Mouse (Mus musculus): Measurements from ENCODE around the gene Mansc4. TPM values are rescaled to one million over a fixed set of nuclear protein-coding genes. Genes with fewer than 3 reads are reported as not detected.

Gene Mansc4
- polyA plus RNA-seq, 1 experiment from 2014 or later, result 2.3 TPM

GRCm38 (mm10) chr6:147099458-147100277 lies 12.8 kb upstream of the Mansc4 start:
- H3K9me3 ChIP-seq (ENCODE audit: control insufficient read depth, low read length), result no peaks in the 10 kb centered on the region
- no peak overlapping the region for H3K9ac ChIP-seq (ENCODE audit: low read depth, low read length)
- no peaks in the 10 kb centered on the region for H3K27me3 ChIP-seq (replicated peaks; ENCODE audit: control insufficient read depth, insufficient read depth, low read length)
- peaks cover 18% of the 10 kb centered on the region for H3K4me1 ChIP-seq (ENCODE audit: control insufficient read depth, insufficient read depth, low read length)
- peaks cover 4% of the 10 kb centered on the region; the same call in 1 of the 2 replicates for H3K36me3 ChIP-seq (ENCODE audit: control insufficient read depth, insufficient read depth, low read length)
- H3K4me2 ChIP-seq (ENCODE audit: low read depth, low read length), result no peak overlapping the region
- H3K27ac ChIP-seq (ENCODE audit: low read length), result no peak overlapping the region
- 53% methylated on average over 19 of the region's 19 CpGs for WGBS
- ATAC-seq, result peak; percentile 78
- H3K4me3 ChIP-seq (ENCODE audit: low read length), result no peak overlapping the region

DNA sequence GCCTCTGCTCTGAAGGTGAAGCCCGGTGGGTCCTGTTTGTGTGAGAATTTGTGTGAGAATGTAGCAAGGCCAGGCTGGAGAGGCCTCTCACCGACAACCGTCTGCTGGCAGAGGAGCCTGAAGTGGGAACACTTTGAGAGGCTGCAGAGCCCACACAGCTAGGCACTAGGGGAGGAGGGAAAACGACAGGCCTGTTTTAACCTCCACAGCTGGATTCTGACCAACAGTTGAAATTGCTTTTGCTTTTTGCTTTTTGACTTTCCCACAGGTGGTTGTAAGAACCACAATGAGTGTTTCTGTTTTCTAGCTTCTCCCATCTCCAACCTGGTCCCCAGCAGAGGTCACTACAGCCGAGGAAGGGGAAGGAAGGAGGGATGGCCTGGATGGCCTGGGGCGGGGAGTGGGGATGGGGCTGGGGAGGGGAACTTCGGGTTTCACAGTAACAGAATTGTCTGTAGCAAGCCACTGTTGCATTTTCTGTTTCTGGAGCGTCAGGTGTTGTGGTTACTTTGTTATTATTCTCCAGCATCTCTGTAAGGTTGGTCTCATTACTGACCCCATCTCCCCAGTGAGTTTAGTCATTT lies 10.6 kb upstream of the Mansc4 start:
- no peak for ATAC-seq
- no peak overlapping the region for H3K4me2 ChIP-seq (ENCODE audit: low read depth, low read length)
- no peak overlapping the region for H3K27ac ChIP-seq (ENCODE audit: low read length)
- H3K9me3 ChIP-seq (ENCODE audit: control insufficient read depth, low read length), result no peaks in the 10 kb centered on the region
- H3K4me1 ChIP-seq (ENCODE audit: control insufficient read depth, insufficient read depth, low read length), result peaks cover 25% of the 10 kb centered on the region
- 0 out of 2 replicates have a peak, but pooled peaks cover 2% of the 10 kb centered on the region for H3K36me3 ChIP-seq (ENCODE audit: control insufficient read depth, insufficient read depth, low read length)
- H3K9ac ChIP-seq (ENCODE audit: low read depth, low read length), result no peak overlapping the region
- H3K27me3 ChIP-seq (replicated peaks; ENCODE audit: control insufficient read depth, insufficient read depth, low read length), result no peaks in the 10 kb centered on the region
- no peak overlapping the region for H3K4me3 ChIP-seq (ENCODE audit: low read length)
- 58% methylated on average over 8 of the region's 8 CpGs for whole genome bisulfite sequencing

GRCm38 (mm10) chr6:147096934-147097333 lies 10.1 kb upstream of the Mansc4 start:
- no peaks in the 10 kb centered on the region for H3K27me3 ChIP-seq (replicated peaks; ENCODE audit: control insufficient read depth, insufficient read depth, low read length)
- peaks cover 28% of the 10 kb centered on the region for H3K4me1 ChIP-seq (ENCODE audit: control insufficient read depth, insufficient read depth, low read length)
- H3K27ac ChIP-seq (ENCODE audit: low read length), result no peak overlapping the region
- no peak overlapping the region for H3K4me2 ChIP-seq (ENCODE audit: low read depth, low read length)
- H3K4me3 ChIP-seq (ENCODE audit: low read length), result no peak overlapping the region
- H3K9ac ChIP-seq (ENCODE audit: low read depth, low read length), result no peak overlapping the region
- 0 out of 2 replicates have a peak, but pooled peaks cover 2% of the 10 kb centered on the region for H3K36me3 ChIP-seq (ENCODE audit: control insufficient read depth, insufficient read depth, low read length)
- H3K9me3 ChIP-seq (ENCODE audit: control insufficient read depth, low read length), result no peaks in the 10 kb centered on the region
- no peak for ATAC-seq
- 73% methylated on average over 3 of the region's 3 CpGs for WGBS

DNA sequence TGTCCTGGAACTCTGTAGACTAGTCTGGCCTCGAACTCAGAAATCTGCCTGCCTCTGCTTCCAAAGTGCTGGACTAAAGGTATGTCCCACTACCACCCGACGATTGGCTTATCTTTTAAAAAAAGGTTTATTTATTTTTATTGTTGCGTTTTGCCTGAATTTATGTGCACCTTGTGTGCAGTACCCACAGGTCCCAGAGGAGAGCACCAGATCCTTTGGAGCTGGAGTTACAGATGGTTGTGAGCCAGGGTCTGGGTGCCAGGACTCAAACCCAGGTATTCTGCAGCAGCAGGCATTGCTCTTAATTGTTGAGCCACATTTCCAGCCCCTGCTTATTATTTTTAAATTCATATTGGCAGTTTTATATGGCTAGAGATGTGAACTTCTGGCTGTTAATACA lies 9.3 kb upstream of the Mansc4 start:
- Histone ChIP-seq H3K27ac (ENCODE audit: low read length) (no peak overlapping the region), H3K4me3 (ENCODE audit: low read length) (no peak overlapping the region), H3K27me3 (replicated peaks; ENCODE audit: control insufficient read depth, insufficient read depth, low read length) (no peaks in the 10 kb centered on the region), H3K9ac (ENCODE audit: low read depth, low read length) (no peak overlapping the region), H3K4me2 (ENCODE audit: low read depth, low read length) (no peak overlapping the region), H3K4me1 (ENCODE audit: control insufficient read depth, insufficient read depth, low read length) (peaks cover 28% of the 10 kb centered on the region), H3K36me3 (ENCODE audit: control insufficient read depth, insufficient read depth, low read length) (0 out of 2 replicates have a peak, but pooled peaks cover 2% of the 10 kb centered on the region), H3K9me3 (ENCODE audit: control insufficient read depth, low read length) (no peaks in the 10 kb centered on the region)
- ATAC-seq, result no peak
- WGBS, result 91% methylated on average over 4 of the region's 4 CpGs

- H3K4me1 ChIP-seq (ENCODE audit: control insufficient read depth, insufficient read depth, low read length), result peaks cover 28% of the 10 kb centered on the region
- no peaks in the 10 kb centered on the region for H3K27me3 ChIP-seq (replicated peaks; ENCODE audit: control insufficient read depth, insufficient read depth, low read length)
- ATAC-seq, result no peak
- 83% methylated on average over 7 of the region's 7 CpGs for WGBS
- no peak overlapping the region for H3K9ac ChIP-seq (ENCODE audit: low read depth, low read length)
- H3K9me3 ChIP-seq (ENCODE audit: control insufficient read depth, low read length), result no peaks in the 10 kb centered on the region
- H3K27ac ChIP-seq (ENCODE audit: low read length), result no peak overlapping the region
- H3K4me2 ChIP-seq (ENCODE audit: low read depth, low read length), result no peak overlapping the region
- no peak overlapping the region for H3K4me3 ChIP-seq (ENCODE audit: low read length)
- H3K36me3 ChIP-seq (ENCODE audit: control insufficient read depth, insufficient read depth, low read length), result 0 out of 2 replicates have a peak, but pooled peaks cover 2% of the 10 kb centered on the region
Measured at GRCm38 (mm10) chr6:147094771-147095170, 7.9 kb upstream of the Mansc4 start.

DNA sequence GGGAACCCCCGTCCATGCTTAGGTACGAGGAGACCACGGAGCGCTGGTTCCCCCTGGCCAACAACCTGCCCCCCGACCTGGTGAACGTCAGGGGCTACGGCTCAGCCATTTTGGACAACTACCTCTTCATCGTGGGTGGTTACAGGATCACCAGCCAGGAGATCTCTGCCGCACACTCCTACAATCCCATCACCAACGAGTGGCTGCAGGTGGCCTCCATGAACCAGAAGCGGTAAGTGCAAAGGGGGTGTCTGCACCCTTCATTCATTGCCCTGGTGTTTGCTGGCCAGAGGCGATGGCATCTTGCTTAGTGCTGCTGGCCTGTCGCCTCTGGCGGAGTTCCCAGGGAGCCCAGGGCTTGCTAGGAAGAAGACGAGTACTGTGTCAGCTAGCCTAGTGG lies 5.3 kb upstream of the Mansc4 start:
- Histone ChIP-seq H3K4me1 (ENCODE audit: control insufficient read depth, insufficient read depth, low read length) (peaks cover 15% of the 10 kb centered on the region), H3K27ac (ENCODE audit: low read length) (peak overlapping the region; percentile 92), H3K27me3 (replicated peaks; ENCODE audit: control insufficient read depth, insufficient read depth, low read length) (no peaks in the 10 kb centered on the region), H3K4me3 (ENCODE audit: low read length) (peak overlapping the region; percentile 77), H3K9ac (ENCODE audit: low read depth, low read length) (peak overlapping the region; percentile 94), H3K4me2 (ENCODE audit: low read depth, low read length) (peak overlapping the region; percentile 89), H3K9me3 (ENCODE audit: control insufficient read depth, low read length) (no peaks in the 10 kb centered on the region), H3K36me3 (ENCODE audit: control insufficient read depth, insufficient read depth, low read length) (0 out of 2 replicates have a peak, but pooled peaks cover 2% of the 10 kb centered on the region)
- WGBS, result 2% methylated on average over 15 of the region's 15 CpGs
- ATAC-seq, result peak; percentile 1; the same call in 1 of the 2 replicates

DNA sequence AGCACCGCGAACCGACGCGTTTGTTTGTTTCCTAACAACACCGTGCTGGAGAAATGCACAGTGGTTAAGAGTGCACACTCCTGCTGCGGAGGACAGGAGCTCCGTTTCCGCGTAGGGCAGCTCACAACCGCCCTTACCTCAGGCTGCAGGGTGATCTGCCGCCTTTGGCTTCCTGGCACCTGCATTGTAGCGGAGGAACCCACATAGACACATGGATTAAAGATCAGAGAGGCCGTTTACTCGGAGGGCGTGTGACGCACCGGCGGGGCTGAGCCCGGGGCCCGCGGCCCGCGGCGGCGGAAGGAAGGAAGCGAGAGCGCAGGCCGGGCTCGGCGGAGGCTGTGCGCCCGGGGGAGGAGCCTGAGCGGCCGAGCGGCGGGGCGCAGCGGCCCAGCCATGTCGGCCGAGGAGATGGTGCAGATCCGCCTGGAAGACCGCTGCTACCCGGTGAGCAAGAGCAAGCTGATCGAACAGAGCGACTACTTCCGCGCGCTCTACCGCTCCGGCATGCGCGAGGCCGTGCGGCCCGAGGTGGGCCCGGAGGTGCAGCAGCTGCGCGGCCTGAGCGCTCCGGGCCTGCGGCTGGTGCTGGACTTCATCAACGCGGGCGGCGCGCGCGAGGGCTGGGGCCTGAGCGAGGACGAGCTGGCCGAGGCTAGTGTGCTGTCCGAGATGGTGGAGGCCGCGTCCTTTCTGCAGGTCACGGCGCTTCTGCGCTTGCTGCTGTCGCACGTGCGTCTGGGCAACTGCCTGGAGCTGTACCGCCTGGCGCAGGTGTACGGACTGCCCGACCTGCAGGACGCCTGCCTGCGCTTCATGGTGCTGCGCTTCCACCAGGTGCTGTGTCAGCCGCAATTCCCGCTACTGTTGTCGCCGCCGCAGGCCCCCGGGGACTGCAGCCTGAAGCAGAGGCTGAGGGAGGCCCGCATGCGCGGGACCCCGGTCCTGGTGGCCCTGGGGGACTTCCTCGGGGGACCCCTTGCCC lies 4.6 kb upstream of the Mansc4 start, which contains the start of gene Klhl42:
Gene Klhl42, plus strand, starts transcription at position 244 of the 985 bp plus-strand sequence.
- peaks cover 19% of the 10 kb centered on the region for H3K4me1 ChIP-seq (ENCODE audit: control insufficient read depth, insufficient read depth, low read length)

DNA sequence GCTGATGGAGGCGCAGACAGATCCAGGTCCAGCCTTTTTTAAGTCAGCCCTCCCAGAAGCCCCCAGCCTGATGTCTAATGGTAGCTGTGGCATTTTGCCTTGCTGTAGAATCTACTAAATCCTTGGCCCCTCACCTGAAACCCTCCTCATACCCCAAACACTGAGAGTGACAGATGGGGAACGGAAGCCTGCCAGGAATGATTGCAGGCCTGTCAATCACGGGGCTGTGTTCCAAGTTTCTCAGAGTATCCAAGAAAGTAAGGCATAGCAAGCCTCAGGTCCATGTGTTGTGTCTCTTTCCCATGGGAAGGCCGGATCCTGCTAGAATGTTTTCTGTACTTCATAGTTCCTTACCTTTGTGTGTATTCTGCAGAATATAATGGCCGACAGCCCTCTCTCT lies 3.4 kb upstream of the Mansc4 start:
- Histone ChIP-seq H3K4me3 (ENCODE audit: low read length) (no peak overlapping the region), H3K4me2 (ENCODE audit: low read depth, low read length) (no peak overlapping the region), H3K9me3 (ENCODE audit: control insufficient read depth, low read length) (no peaks in the 10 kb centered on the region), H3K4me1 (ENCODE audit: control insufficient read depth, insufficient read depth, low read length) (peaks cover 19% of the 10 kb centered on the region), H3K36me3 (ENCODE audit: control insufficient read depth, insufficient read depth, low read length) (no peaks in the 10 kb centered on the region), H3K27me3 (replicated peaks; ENCODE audit: control insufficient read depth, insufficient read depth, low read length) (no peaks in the 10 kb centered on the region), H3K9ac (ENCODE audit: low read depth, low read length) (no peak overlapping the region), H3K27ac (ENCODE audit: low read length) (no peak overlapping the region)
- WGBS, result 81% methylated on average over 5 of the region's 5 CpGs
- ATAC-seq, result no peak

More for the DNA sequence above, 4.6 kb upstream of the Mansc4 start, which contains the start of gene Klhl42:
- Histone ChIP-seq H3K27me3 (replicated peaks; ENCODE audit: control insufficient read depth, insufficient read depth, low read length) (no peaks in the 10 kb centered on the region), H3K27ac (ENCODE audit: low read length) (peak within 1 kb of the TSS; percentile 92), H3K9ac (ENCODE audit: low read depth, low read length) (peak within 1 kb of the TSS; percentile 94), H3K9me3 (ENCODE audit: control insufficient read depth, low read length) (no peaks in the 10 kb centered on the region), H3K36me3 (ENCODE audit: control insufficient read depth, insufficient read depth, low read length) (0 out of 2 replicates have a peak, but pooled peaks cover 2% of the 10 kb centered on the region), H3K4me3 (ENCODE audit: low read length) (peak within 1 kb of the TSS; percentile 77), H3K4me2 (ENCODE audit: low read depth, low read length) (peak within 1 kb of the TSS; percentile 89)
- WGBS, result under 1% methylated on average over 91 of the region's 99 CpGs
- peak; percentile 97 for ATAC-seq

Data from intestine, embryonic 16.5 days (tissue).